Mouse (Mus musculus): ENCODE results near the gene Tbk1. TPM values are rescaled to one million over a fixed set of nuclear protein-coding genes. Genes with fewer than 3 reads are reported as not detected.

Gene Tbk1
- 28.1 and 31.4 TPM in 2 replicates for polyA plus RNA-seq (2016; fragmentation: Nextera tagmentation; extraction: Ambion mirVana)

DNA sequence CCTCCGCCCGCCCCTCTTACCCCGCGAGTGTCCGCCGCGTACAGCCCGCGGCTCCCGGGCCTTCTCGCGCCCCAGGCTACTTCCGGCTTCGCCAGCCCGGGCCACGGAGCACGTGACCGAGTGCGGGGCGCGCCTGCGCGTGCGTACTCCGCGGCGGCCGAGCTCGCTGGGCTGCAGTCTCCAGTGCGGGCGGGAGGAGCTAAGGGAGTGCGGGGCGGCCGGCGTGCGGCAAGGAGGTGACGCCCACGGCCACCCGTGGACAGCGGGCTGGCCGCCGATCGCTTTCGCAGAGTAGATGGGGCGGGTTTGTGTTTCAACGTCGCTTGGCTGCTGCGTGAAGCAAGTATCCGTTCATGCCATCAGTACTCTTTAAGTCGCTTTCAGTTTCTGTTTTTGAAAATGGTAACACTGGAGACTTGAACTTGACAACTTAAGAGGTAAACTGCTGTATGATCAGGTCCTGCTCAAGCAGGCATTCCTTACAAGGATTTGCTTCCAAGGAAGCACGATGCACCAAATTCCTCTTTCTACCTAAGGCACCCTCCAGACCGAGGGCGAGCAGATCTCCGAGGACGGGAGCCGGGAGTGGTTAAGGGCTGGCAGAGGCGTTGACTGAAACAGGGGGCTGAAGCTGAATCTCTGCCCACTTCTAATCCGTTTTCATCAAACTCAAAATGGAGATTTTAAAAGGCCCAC lies at the start of gene Tbk1:
Gene Tbk1 (minus strand): TSS at position 113 of the 696 bp plus-strand sequence.
- WGBS: under 1% methylated on average over 58 of the region's 58 CpGs

GRCm38 (mm10) chr10:121636276-121636675 lies 49.7 kb upstream of the Tbk1 start:
- Histone ChIP-seq H3K4me1 (peaks cover 3% of the 10 kb centered on the region; the same call in 1 of the 2 replicates), H3K9me3 (no peaks in the 10 kb centered on the region), H3K36me3 (no peaks in the 10 kb centered on the region), H3K4me3 (no peak overlapping the region), H3K27me3 (ENCODE audit: insufficient read depth, poor library complexity, severe bottlenecking) (no peaks in the 10 kb centered on the region; the same call in 1 of the 2 replicates), H3K27ac (no peak overlapping the region)
- DNase-seq (ENCODE audit: low spot score): no peak
- 82% methylated on average over 6 of the region's 6 CpGs for WGBS

More for the DNA sequence above, at the start of gene Tbk1:
- Histone ChIP-seq H3K4me3 (peak within 1 kb of the TSS; percentile 96), H3K27ac (peak within 1 kb of the TSS; percentile 96), H3K9me3 (no peaks in the 10 kb centered on the region), H3K4me1 (peaks cover 8% of the 10 kb centered on the region; the same call in 1 of the 2 replicates), H3K36me3 (peaks cover 44% of the 10 kb centered on the region), H3K27me3 (ENCODE audit: insufficient read depth, poor library complexity, severe bottlenecking) (no peaks in the 10 kb centered on the region)
- DNase-seq (ENCODE audit: low spot score): peak; percentile 93

DNA sequence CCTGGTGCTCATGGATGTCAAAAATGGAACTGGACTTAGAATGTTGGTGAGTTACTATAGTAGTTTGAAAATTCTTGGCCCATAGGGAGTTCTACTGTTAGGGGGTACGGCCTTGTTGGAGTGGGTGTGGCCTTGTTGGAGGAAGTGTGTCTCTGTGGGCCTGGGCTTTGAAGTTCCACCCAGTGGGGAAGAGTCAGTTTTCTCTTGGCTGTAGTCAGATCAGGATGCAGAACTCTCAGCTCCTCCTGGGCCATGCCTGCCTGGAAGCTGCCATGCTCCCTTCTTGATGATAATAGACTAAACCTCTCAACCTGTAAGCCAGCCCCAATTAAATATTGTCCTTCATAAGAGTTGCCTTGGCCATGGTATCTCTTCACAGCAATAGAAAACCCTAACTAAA lies 47.6 kb upstream of the Tbk1 start:
- Histone ChIP-seq H3K27ac (no peak overlapping the region), H3K36me3 (no peaks in the 10 kb centered on the region), H3K4me1 (no peaks in the 10 kb centered on the region), H3K9me3 (no peaks in the 10 kb centered on the region), H3K27me3 (ENCODE audit: insufficient read depth, poor library complexity, severe bottlenecking) (no peaks in the 10 kb centered on the region), H3K4me3 (no peak overlapping the region)
- no peak for DNase-seq (ENCODE audit: low spot score)
- 70% methylated on average over 1 of the region's 1 CpGs for WGBS

- H3K36me3 ChIP-seq: no peaks in the 10 kb centered on the region
- no peak overlapping the region for H3K27ac ChIP-seq
- H3K27me3 ChIP-seq (ENCODE audit: insufficient read depth, poor library complexity, severe bottlenecking): no peaks in the 10 kb centered on the region
- DNase-seq (ENCODE audit: low spot score): no peak
- no peak overlapping the region for H3K4me3 ChIP-seq
- H3K4me1 ChIP-seq: peaks cover 13% of the 10 kb centered on the region; the same call in 1 of the 2 replicates
- 80% methylated on average over 6 of the region's 6 CpGs for WGBS
- no peaks in the 10 kb centered on the region for H3K9me3 ChIP-seq
These were observed 42.0 kb upstream of the Tbk1 start for GRCm38 (mm10) chr10:121628561-121629040.

GRCm38 (mm10) chr10:121627216-121627852 lies 40.7 kb upstream of the Tbk1 start:
- H3K27ac ChIP-seq: no peak overlapping the region
- H3K4me1 ChIP-seq: peaks cover 13% of the 10 kb centered on the region; the same call in 1 of the 2 replicates
- 85% methylated on average over 10 of the region's 10 CpGs for WGBS
- H3K9me3 ChIP-seq: no peaks in the 10 kb centered on the region
- peaks cover 1% of the 10 kb centered on the region for H3K36me3 ChIP-seq
- peak overlapping the region; percentile 88; the same call in 1 of the 2 replicates for H3K4me3 ChIP-seq
- no peaks in the 10 kb centered on the region for H3K27me3 ChIP-seq (ENCODE audit: insufficient read depth, poor library complexity, severe bottlenecking)
- DNase-seq (ENCODE audit: low spot score): no peak

- H3K27me3 ChIP-seq (ENCODE audit: insufficient read depth, poor library complexity, severe bottlenecking): no peaks in the 10 kb centered on the region
- H3K36me3 ChIP-seq: peaks cover 11% of the 10 kb centered on the region
- peaks cover 13% of the 10 kb centered on the region; the same call in 1 of the 2 replicates for H3K4me1 ChIP-seq
- peak; percentile 100 for DNase-seq (ENCODE audit: low spot score)
- no peaks in the 10 kb centered on the region for H3K9me3 ChIP-seq
- WGBS: under 1% methylated on average over 69 of the region's 70 CpGs
- H3K4me3 ChIP-seq: peak within 1 kb of the TSS; percentile 88
- peak within 1 kb of the TSS; percentile 97 for H3K27ac ChIP-seq
These were observed 39.7 kb upstream of the Tbk1 start, which contains the start of gene Xpot for GRCm38 (mm10) chr10:121626186-121626882. Xpot (minus strand) TSS chr10:121626332.

DNA sequence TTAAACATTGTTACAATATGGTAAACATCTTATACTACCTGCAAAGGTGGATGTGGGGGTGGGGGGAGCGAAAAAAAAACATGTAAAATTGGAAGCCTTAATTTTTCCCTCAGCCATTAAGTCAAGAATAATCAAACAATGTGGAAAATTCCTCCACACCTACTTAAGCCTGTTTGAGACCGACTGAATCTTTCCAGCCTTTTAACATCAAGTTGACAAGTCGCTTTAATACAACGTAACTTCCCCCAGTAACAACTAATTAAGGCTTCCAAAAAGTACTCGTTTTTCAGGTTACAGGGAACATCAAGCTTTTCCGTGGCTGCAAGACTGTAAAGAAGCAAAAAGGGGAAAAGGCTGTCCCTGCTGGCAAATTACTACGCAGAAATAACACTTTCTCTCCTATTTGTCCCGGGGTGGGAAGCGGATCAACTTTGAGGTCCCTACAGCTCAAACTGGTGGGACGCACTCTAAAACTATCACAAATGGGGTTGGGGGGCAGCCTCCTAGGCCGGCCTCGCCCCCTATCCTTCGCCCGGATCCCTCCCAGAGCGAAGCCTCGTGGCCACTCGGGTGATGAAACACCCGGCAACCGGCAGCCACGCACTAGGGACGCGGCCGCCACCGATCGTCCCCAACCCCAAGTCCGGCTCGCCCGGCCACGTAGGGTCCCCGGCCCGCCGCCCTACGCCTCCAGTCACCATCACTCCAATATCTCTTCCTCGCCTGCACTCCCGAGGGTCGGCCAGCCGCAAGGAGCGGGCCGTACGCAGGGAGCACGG lies 39.0 kb upstream of the Tbk1 start:
- Histone ChIP-seq H3K27ac (peak overlapping the region; percentile 97), H3K4me3 (peak overlapping the region; percentile 88), H3K4me1 (peaks cover 13% of the 10 kb centered on the region; the same call in 1 of the 2 replicates), H3K36me3 (peaks cover 19% of the 10 kb centered on the region), H3K27me3 (ENCODE audit: insufficient read depth, poor library complexity, severe bottlenecking) (no peaks in the 10 kb centered on the region), H3K9me3 (no peaks in the 10 kb centered on the region)
- no peak for DNase-seq (ENCODE audit: low spot score)
- under 1% methylated on average over 41 of the region's 41 CpGs for WGBS

GRCm38 (mm10) chr10:121625006-121625405 lies 38.4 kb upstream of the Tbk1 start:
- Histone ChIP-seq H3K4me1 (peaks cover 13% of the 10 kb centered on the region; the same call in 1 of the 2 replicates), H3K27me3 (ENCODE audit: insufficient read depth, poor library complexity, severe bottlenecking) (no peaks in the 10 kb centered on the region), H3K36me3 (peaks cover 25% of the 10 kb centered on the region), H3K9me3 (no peaks in the 10 kb centered on the region), H3K4me3 (peak overlapping the region; percentile 88), H3K27ac (peak overlapping the region; percentile 97)
- WGBS: 16% methylated on average over 9 of the region's 9 CpGs
- no peak for DNase-seq (ENCODE audit: low spot score)

GRCm38 (mm10) chr10:121623670-121624069 lies 37.1 kb upstream of the Tbk1 start:
- peaks cover 36% of the 10 kb centered on the region for H3K36me3 ChIP-seq
- no peaks in the 10 kb centered on the region for H3K27me3 ChIP-seq (ENCODE audit: insufficient read depth, poor library complexity, severe bottlenecking)
- no peaks in the 10 kb centered on the region for H3K9me3 ChIP-seq
- 81% methylated on average over 7 of the region's 7 CpGs for WGBS
- H3K4me3 ChIP-seq: no peak overlapping the region
- peaks cover 13% of the 10 kb centered on the region; the same call in 1 of the 2 replicates for H3K4me1 ChIP-seq
- H3K27ac ChIP-seq: no peak overlapping the region
- DNase-seq (ENCODE audit: low spot score): no peak

DNA sequence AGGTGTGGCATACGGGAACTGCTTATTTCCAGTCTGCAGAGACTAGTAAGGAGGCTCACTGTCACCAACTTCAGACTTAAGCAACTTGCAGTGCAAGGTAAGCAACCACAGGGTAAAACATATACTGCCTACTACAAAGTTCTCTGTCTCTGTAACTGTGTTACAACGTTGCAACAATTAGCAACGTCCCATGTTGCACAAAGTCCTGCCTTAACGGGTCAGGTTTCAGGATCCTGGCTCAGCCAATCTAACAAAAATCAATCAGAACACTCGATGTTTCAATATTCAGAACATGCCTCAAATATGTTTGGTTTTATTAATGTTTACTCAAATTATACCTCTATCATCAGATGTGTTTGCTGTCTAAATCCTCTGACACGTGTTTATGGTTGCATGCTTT lies 35.8 kb upstream of the Tbk1 start:
- peaks cover 47% of the 10 kb centered on the region for H3K36me3 ChIP-seq
- H3K27me3 ChIP-seq (ENCODE audit: insufficient read depth, poor library complexity, severe bottlenecking): no peaks in the 10 kb centered on the region

DNA sequence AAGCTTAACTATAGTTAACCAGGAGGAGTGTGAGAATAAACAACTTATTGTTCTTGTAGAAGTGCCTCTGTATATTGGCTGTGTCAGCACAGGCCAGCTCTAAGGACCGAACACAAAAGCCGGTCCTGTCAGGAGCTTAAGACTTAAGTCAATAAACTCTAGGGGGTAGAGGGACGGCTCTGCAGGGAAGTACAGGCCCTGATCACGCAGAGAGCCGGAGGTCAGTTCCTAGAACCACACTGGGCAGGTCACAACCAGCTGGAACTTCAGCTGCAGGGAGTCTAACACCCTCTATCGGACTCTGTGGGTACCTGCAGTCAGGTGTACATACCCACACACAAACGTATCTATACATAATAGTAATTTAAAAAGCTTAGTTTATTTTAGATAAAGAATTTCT lies 29.3 kb upstream of the Tbk1 start:
- Histone ChIP-seq H3K4me1 (no peaks in the 10 kb centered on the region), H3K4me3 (no peak overlapping the region), H3K36me3 (peaks cover 91% of the 10 kb centered on the region), H3K9me3 (no peaks in the 10 kb centered on the region), H3K27ac (no peak overlapping the region), H3K27me3 (ENCODE audit: insufficient read depth, poor library complexity, severe bottlenecking) (no peaks in the 10 kb centered on the region)
- WGBS: 77% methylated on average over 7 of the region's 7 CpGs
- DNase-seq (ENCODE audit: low spot score): no peak

More for the DNA sequence above, 35.8 kb upstream of the Tbk1 start:
- no peak overlapping the region for H3K27ac ChIP-seq
- no peaks in the 10 kb centered on the region for H3K9me3 ChIP-seq
- H3K4me3 ChIP-seq: no peak overlapping the region
- WGBS: 93% methylated on average over 6 of the region's 6 CpGs
- H3K4me1 ChIP-seq: peaks cover 13% of the 10 kb centered on the region; the same call in 1 of the 2 replicates
- no peak for DNase-seq (ENCODE audit: low spot score)

All from heart, embryonic 10.5 days (tissue).